Mouse (Mus musculus): ENCODE results near the gene Cd5l.
"Not testable (repeated sequence)": the region's sequence is repeated elsewhere in the genome, so short reads cannot be mapped to it uniquely, and the experiment has no call there.

Cd5l gene

GRCm38 (mm10) chr3:87357581-87357980, at the start of gene Cd5l:
TSS of gene Cd5l (plus strand) at chr3:87357881.
- DNase-seq (ENCODE audit: low read depth): no peak

- DNase-seq (ENCODE audit: low read depth): no peak
Measured at GRCm38 (mm10) chr3:87309922-87310321, 47.8 kb upstream of the Cd5l start.

- no peak for DNase-seq (ENCODE audit: low read depth)
Measured at GRCm38 (mm10) chr3:87322557-87322956, 35.1 kb upstream of the Cd5l start.

- DNase-seq (ENCODE audit: low read depth): no peak
Measured at GRCm38 (mm10) chr3:87323778-87324177, 33.9 kb upstream of the Cd5l start.

GRCm38 (mm10) chr3:87337899-87338298, 19.8 kb upstream of the Cd5l start:
- no peak for DNase-seq (ENCODE audit: low read depth)

GRCm38 (mm10) chr3:87350992-87351391, 6.7 kb upstream of the Cd5l start:
- DNase-seq (ENCODE audit: low read depth): not testable (repeated sequence)

- no peak for DNase-seq (ENCODE audit: low read depth)
Measured at GRCm38 (mm10) chr3:87359215-87359614, 1.5 kb downstream of the Cd5l start.

GRCm38 (mm10) chr3:87360466-87360865, 2.8 kb downstream of the Cd5l start:
- no peak for DNase-seq (ENCODE audit: low read depth)

- DNase-seq (ENCODE audit: low read depth): no peak
Measured at GRCm38 (mm10) chr3:87365691-87366090, 8.0 kb downstream of the Cd5l start.

- no peak for DNase-seq (ENCODE audit: low read depth)
Measured at GRCm38 (mm10) chr3:87367511-87367910, 9.8 kb downstream of the Cd5l start.

- DNase-seq (ENCODE audit: low read depth): no peak
Measured at GRCm38 (mm10) chr3:87369181-87369580, 11.5 kb downstream of the Cd5l start.

- no peak for DNase-seq (ENCODE audit: low read depth)
Measured at GRCm38 (mm10) chr3:87376195-87377165, 18.8 kb downstream of the Cd5l start, which contains the start of gene Fcrl1. TSS of gene Fcrl1 (plus strand) at chr3:87376387.

- no peak for DNase-seq (ENCODE audit: low read depth)
Measured at GRCm38 (mm10) chr3:87377228-87377627, 19.5 kb downstream of the Cd5l start.

- DNase-seq (ENCODE audit: low read depth): no peak
Measured at GRCm38 (mm10) chr3:87377719-87378118, 20.0 kb downstream of the Cd5l start.

GRCm38 (mm10) chr3:87379641-87380315, 22.1 kb downstream of the Cd5l start:
- not testable (repeated sequence) for DNase-seq (ENCODE audit: low read depth)

- DNase-seq (ENCODE audit: low read depth): no peak
Measured at GRCm38 (mm10) chr3:87381806-87382712, 24.4 kb downstream of the Cd5l start.

GRCm38 (mm10) chr3:87383308-87383707, 25.6 kb downstream of the Cd5l start:
- DNase-seq (ENCODE audit: low read depth): no peak

- no peak for DNase-seq (ENCODE audit: low read depth)
Measured at GRCm38 (mm10) chr3:87385105-87385504, 27.4 kb downstream of the Cd5l start.

- DNase-seq (ENCODE audit: low read depth): no peak
Measured at GRCm38 (mm10) chr3:87390935-87391334, 33.3 kb downstream of the Cd5l start.

GRCm38 (mm10) chr3:87398809-87399208, 41.1 kb downstream of the Cd5l start:
- DNase-seq (ENCODE audit: low read depth): no peak

GRCm38 (mm10) chr3:87399906-87400305, 42.2 kb downstream of the Cd5l start:
- DNase-seq (ENCODE audit: low read depth): no peak

GRCm38 (mm10) chr3:87401321-87401720, 43.6 kb downstream of the Cd5l start:
- DNase-seq (ENCODE audit: low read depth): no peak
